Mouse (Mus musculus): ENCODE data around the gene Armh1.

DNA sequence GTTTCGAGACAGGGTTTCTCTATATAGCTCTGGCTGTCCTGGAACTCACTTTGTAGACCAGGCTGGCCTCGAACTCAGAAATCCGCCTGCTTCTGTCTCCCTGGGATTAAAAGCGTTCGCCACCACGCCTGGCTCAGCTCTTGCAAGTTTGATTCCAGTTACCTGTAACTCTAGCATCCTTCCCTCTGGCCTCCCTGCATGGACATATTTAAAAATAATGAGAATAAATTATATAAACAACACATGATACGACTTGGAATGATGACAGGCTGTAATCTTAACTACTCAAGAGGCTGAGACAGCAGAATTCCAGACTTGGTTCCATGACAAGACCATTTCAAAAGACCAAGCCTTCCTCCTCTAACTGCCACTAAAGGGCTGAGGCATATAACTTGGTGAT lies 61.3 kb downstream of the Armh1 start:
- no peak for TF ChIP-seq POLR2A (IDR thresholded peaks at IDR 0.05; ENCODE audit: low read depth, low read length)
- TF ChIP-seq CTCF (conservative IDR thresholded peaks at IDR 0.05; ENCODE audit: insufficient read depth, insufficient read length, low read depth, low read length), result no peak

Measured in kidney, adult 2 months (tissue).